Mouse (Mus musculus) megakaryocyte, embryonic 14.5 days (primary cell): ENCODE results near the gene Iqcf3.

Experiments
- FLI1 ChIP-seq: IDR thresholded peaks from 2 replicates; pipeline ENCODE4 v1.6.1; 2012; ENCODE audit warnings: low read length, inconsistent platforms, mixed read lengths
- GATA1 ChIP-seq: IDR thresholded peaks from 3 replicates; pipeline ENCODE4 v1.6.1; 2012; ENCODE audit warnings: mixed read lengths, low read length, inconsistent platforms, borderline replicate concordance

- TF ChIP-seq GATA1 (no peak), FLI1 (no peak)
Measured at GRCm38 (mm10) chr9:106477649-106478048, 83.8 kb downstream of the Iqcf3 start.
